Mouse (Mus musculus) CH12.LX (cell line): ENCODE data around the gene Hoxc8. TPM values are rescaled to one million over a fixed set of nuclear protein-coding genes. Genes with fewer than 3 reads are reported as not detected.

ENCODE experiments used
- DNase-seq: peaks from one replicate; pipeline ENCODE4 v3.0.0-alpha.2; 2013; ENCODE audit errors: extremely low read depth
- H3K27ac ChIP-seq: 2 replicates; pipeline ENCODE4 v1.5.1; 2012; ENCODE audit warnings: low read depth, mild to moderate bottlenecking, control low read depth, moderate library complexity; ENCODE audit not compliant: insufficient read depth
- H3K27me3 ChIP-seq: replicated peaks from 2 replicates; pipeline ENCODE3; 2012; ENCODE audit warnings: inconsistent platforms
- H3K36me3 ChIP-seq, 2 experiments: replicated peaks in 1 of 2; 2 replicates each; pipeline versions ENCODE3 to v1.6.1; 2012; ENCODE audit warnings: inconsistent platforms in 1 of 2, low read length in 1 of 2, mild to moderate bottlenecking in 1 of 2, mixed read lengths in 1 of 2, moderate library complexity in 1 of 2; ENCODE audit not compliant: control insufficient read depth in 1 of 2, insufficient read depth in 1 of 2
- H3K4me1 ChIP-seq, 2 experiments: 2 replicates each; pipeline ENCODE4 v1.6.1; 2012; ENCODE audit warnings: inconsistent platforms in 1 of 2, moderate library complexity in 1 of 2; ENCODE audit not compliant: insufficient read depth in 2 of 2, control insufficient read depth in 1 of 2
- H3K4me2 ChIP-seq: 2 replicates; pipeline ENCODE4 v1.6.1; 2012; ENCODE audit warnings: low read depth, mild to moderate bottlenecking, control low read depth; ENCODE audit not compliant: poor library complexity, insufficient read depth, severe bottlenecking
- H3K4me3 ChIP-seq, 3 experiments: fragments of 150-350 bp in 1 of 3; sonication (generic) in 1 of 3; replicated peaks in 1 of 3; 2 replicates each; pipeline versions ENCODE3 to v1.5.1; 2011 to 2012; ENCODE audit warnings: low read depth in 2 of 3, low read length in 2 of 3, mild to moderate bottlenecking in 2 of 3, moderate library complexity in 2 of 3, control low read depth in 1 of 3, improper control_type of control experiment in 1 of 3, inconsistent platforms in 1 of 3, mixed read lengths in 1 of 3; ENCODE audit not compliant: poor library complexity in 1 of 3
- H3K79me2 ChIP-seq: replicated peaks from 2 replicates; pipeline ENCODE4 v1.6.1; 2012; ENCODE audit warnings: mild to moderate bottlenecking, moderate library complexity; ENCODE audit not compliant: control insufficient read depth, poor library complexity, insufficient read depth, severe bottlenecking; ENCODE audit errors: extremely low read depth
- H3K9ac ChIP-seq: 2 replicates; pipeline ENCODE4 v1.6.1; 2012; ENCODE audit warnings: low read depth, mild to moderate bottlenecking, control low read depth, moderate library complexity; ENCODE audit not compliant: insufficient read depth
- H3K9me3 ChIP-seq: replicated peaks from 2 replicates; pipeline ENCODE3; 2012; ENCODE audit warnings: low read length, inconsistent platforms, mixed read lengths
- CHD2 ChIP-seq: IDR thresholded peaks from 2 replicates; pipeline ENCODE4 v1.6.1; 2011; ENCODE audit warnings: low read length, improper control_type of control experiment
- E2F4 ChIP-seq: IDR thresholded peaks from 2 replicates; pipeline ENCODE4 v1.6.1; 2011; ENCODE audit warnings: low read depth, low read length, improper control_type of control experiment; ENCODE audit not compliant: insufficient replicate concordance
- ELF1 ChIP-seq: IDR thresholded peaks from 2 replicates; pipeline ENCODE4 v1.6.1; 2014; ENCODE audit warnings: low read depth, mild to moderate bottlenecking, inconsistent platforms, low read length, improper control_type of control experiment
- EP300 ChIP-seq: IDR thresholded peaks from 2 replicates; pipeline ENCODE4 v1.6.1; 2011; ENCODE audit warnings: low read length, improper control_type of control experiment
- HCFC1 ChIP-seq: IDR thresholded peaks from 2 replicates; pipeline ENCODE4 v1.6.1; 2012; ENCODE audit warnings: low read depth, mild to moderate bottlenecking, inconsistent platforms, low read length, improper control_type of control experiment
- IRF4 ChIP-seq: IDR thresholded peaks from 2 replicates; pipeline ENCODE4 v1.6.1; 2014; ENCODE audit warnings: low read depth, mild to moderate bottlenecking, inconsistent platforms, low read length, improper control_type of control experiment
- JUND ChIP-seq: conservative IDR thresholded peaks from 2 replicates; pipeline ENCODE4 v1.6.1; 2011; ENCODE audit warnings: low read depth, low read length, improper control_type of control experiment
- KAT2A ChIP-seq: IDR thresholded peaks from 2 replicates; pipeline ENCODE4 v1.6.1; 2012; ENCODE audit warnings: low read length, improper control_type of control experiment, inconsistent platforms; ENCODE audit not compliant: insufficient replicate concordance
- MAX ChIP-seq: IDR thresholded peaks from 2 replicates; pipeline ENCODE4 v1.6.1; 2011; ENCODE audit warnings: low read length, improper control_type of control experiment
- MEF2A ChIP-seq: IDR thresholded peaks from 2 replicates; pipeline ENCODE4 v1.6.1; 2014; ENCODE audit warnings: low read depth, mild to moderate bottlenecking, inconsistent platforms, low read length, improper control_type of control experiment, borderline replicate concordance
- MXI1 ChIP-seq: IDR thresholded peaks from 2 replicates; pipeline ENCODE4 v1.6.1; 2011; ENCODE audit warnings: mild to moderate bottlenecking, low read depth, low read length, improper control_type of control experiment
- MYC ChIP-seq: IDR thresholded peaks from 2 replicates; pipeline ENCODE4 v1.6.1; 2011; ENCODE audit warnings: low read depth, mild to moderate bottlenecking, improper control_type of control experiment, low read length
- NRF1 ChIP-seq: IDR thresholded peaks from 2 replicates; pipeline ENCODE4 v1.6.1; 2014; ENCODE audit warnings: low read depth, mild to moderate bottlenecking, inconsistent platforms, low read length, improper control_type of control experiment, moderate library complexity
- PAX5 ChIP-seq: IDR thresholded peaks from 2 replicates; pipeline ENCODE4 v1.6.1; 2012; ENCODE audit warnings: low read length, inconsistent platforms, mixed read lengths
- RAD21 ChIP-seq: IDR thresholded peaks from 2 replicates; pipeline ENCODE4 v1.6.1; 2011; ENCODE audit warnings: low read depth, mild to moderate bottlenecking, low read length, improper control_type of control experiment, moderate library complexity
- SMC3 ChIP-seq: IDR thresholded peaks from 2 replicates; pipeline ENCODE4 v1.6.1; 2011; ENCODE audit warnings: low read depth, low read length, improper control_type of control experiment
- TBP ChIP-seq: conservative IDR thresholded peaks from 2 replicates; pipeline ENCODE4 v1.6.1; 2011; ENCODE audit warnings: low read depth, low read length, improper control_type of control experiment
- USF2 ChIP-seq: conservative IDR thresholded peaks from 2 replicates; pipeline ENCODE4 v1.6.1; 2011; ENCODE audit warnings: low read depth, low read length, improper control_type of control experiment
- ZC3H11A ChIP-seq: IDR thresholded peaks from 2 replicates; pipeline ENCODE4 v1.6.1; 2012; ENCODE audit warnings: low read depth, mild to moderate bottlenecking, inconsistent platforms, low read length, improper control_type of control experiment
- ZNF384 ChIP-seq: IDR thresholded peaks from 2 replicates; pipeline ENCODE4 v1.6.1; 2012; ENCODE audit warnings: low read depth, low read length, improper control_type of control experiment, inconsistent platforms
- dilution Hi-C: fragments of 300-500 bp; cut with MboI; formaldehyde crosslinking; loops from 2 replicates; pipeline ENCODE4 v1.14.3; 2020; ENCODE audit warnings: low sequenced_read_pairs; ENCODE audit not compliant: extremely low pct_unique_long_range_greater_than_20kb, extremely low pct_ligation_motif_present
- in situ Hi-C: fragments of 300-500 bp; cut with MboI; formaldehyde crosslinking; loops from 3 replicates; pipeline ENCODE4 v1.14.3; 2019; ENCODE audit warnings: low sequenced_read_pairs, low pct_ligation_motif_present, low pct_unique_long_range_greater_than_20kb, mixed read lengths
- polyA plus RNA-seq: library from polyadenylated mRNA; unstranded; fragments of >175 nt; gene quantifications from 2 replicates; pipeline ENCODE4 v1.2.1, GENCODE M21; 2012; ENCODE audit warnings: low read depth; ENCODE audit not compliant: insufficient read length
- total RNA-seq, 2 experiments: library from RNA; depleted of rRNA; stranded (reverse); fragments of 300-350 nt in 1 of 2; fragments of >200 nt in 1 of 2; gene quantifications; 2 replicates each; pipeline ENCODE4 v1.2.3; 2012 to 2014

Gene Hoxc8
- total and polyA plus RNA-seq, 3 experiments = not detected

DNA sequence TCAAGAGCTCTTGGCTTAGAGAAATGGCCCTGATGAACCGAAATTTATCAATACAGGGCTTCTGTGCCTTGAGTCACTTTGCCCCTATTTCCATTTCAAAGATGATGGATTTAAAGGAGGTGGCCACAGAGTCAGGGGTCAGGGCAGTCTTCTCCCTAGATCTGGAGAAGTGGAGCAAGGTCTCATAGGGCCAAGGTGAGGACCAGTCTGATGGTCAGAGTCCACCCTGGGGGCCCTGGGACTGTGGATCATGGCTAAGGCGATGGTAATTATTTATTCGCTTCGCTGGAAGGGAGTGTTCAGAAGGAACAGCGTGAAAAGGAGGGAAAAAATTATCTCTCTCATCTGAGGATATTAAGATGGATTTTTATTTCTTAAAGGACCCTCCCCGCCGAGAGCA, 15.4 kb upstream of the Hoxc8 start:
- H3K36me3 ChIP-seq = no peaks in the 10 kb centered on the region
- no peaks in the 10 kb centered on the region for H3K9me3 ChIP-seq
- peaks cover 92% of the 10 kb centered on the region for H3K27me3 ChIP-seq
- TF ChIP-seq MXI1 = no peak
- TF ChIP-seq HCFC1 = no peak
- no peak for TF ChIP-seq NRF1
- no peak for TF ChIP-seq ELF1
- TF ChIP-seq MAX = no peak
- H3K4me2 ChIP-seq = no peak overlapping the region
- H3K4me3 ChIP-seq = no peak overlapping the region
- dilution Hi-C loops = no loop called here
- no peak overlapping the region for H3K27ac ChIP-seq
- no peak overlapping the region for H3K9ac ChIP-seq
- H3K79me2 ChIP-seq = no peaks in the 10 kb centered on the region
- peaks cover 5 to 27% of the 10 kb centered on the region in 2 experiments for H3K4me1 ChIP-seq
- in situ Hi-C loops = no loop called here
- no peak for DNase-seq

DNA sequence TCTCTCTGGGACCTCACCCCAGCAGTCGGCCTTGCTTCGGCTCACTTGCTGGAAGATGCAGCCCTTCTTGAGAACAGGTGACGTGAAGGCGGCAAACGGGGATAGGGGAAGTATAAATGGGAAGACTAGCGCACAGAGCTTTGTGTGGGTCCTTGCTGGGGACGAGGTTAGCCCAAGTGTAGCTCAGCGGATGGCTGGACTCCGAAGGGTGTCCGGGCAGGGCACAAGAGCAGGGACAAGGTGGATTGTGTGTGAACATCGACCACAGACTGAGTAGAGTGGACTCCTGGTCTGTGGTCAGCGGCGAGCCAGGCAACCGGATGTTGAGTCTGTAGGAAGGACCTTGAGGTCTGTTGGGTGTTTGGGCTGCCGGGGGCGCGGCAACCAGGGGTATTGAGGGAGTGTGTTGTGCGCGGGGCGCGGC, 14.7 kb upstream of the Hoxc8 start:
- Histone ChIP-seq H3K79me2 (no peaks in the 10 kb centered on the region), H3K9ac (no peak overlapping the region), H3K36me3 (no peaks in the 10 kb centered on the region), H3K4me1 (peaks cover 5 to 24% of the 10 kb centered on the region in 2 experiments), H3K4me3 (no peak overlapping the region), H3K4me2 (no peak overlapping the region), H3K9me3 (no peaks in the 10 kb centered on the region), H3K27me3 (peaks cover 92% of the 10 kb centered on the region), H3K27ac (no peak overlapping the region)
- dilution Hi-C loops = no loop called here
- TF ChIP-seq MYC = no peak
- no peak for TF ChIP-seq USF2
- TF ChIP-seq SMC3 = no peak
- no peak for TF ChIP-seq CHD2
- no peak for TF ChIP-seq TBP
- TF ChIP-seq MEF2A = no peak
- no peak for TF ChIP-seq ZNF384
- no peak for TF ChIP-seq E2F4
- no peak for TF ChIP-seq NRF1
- TF ChIP-seq RAD21 = no peak
- no peak for TF ChIP-seq EP300
- no peak for TF ChIP-seq IRF4
- TF ChIP-seq PAX5 = no peak
- TF ChIP-seq KAT2A = no peak
- no peak for TF ChIP-seq JUND
- TF ChIP-seq ZC3H11A = no peak
- in situ Hi-C loops = no loop called here
- DNase-seq = no peak
